Mouse (Mus musculus): ENCODE data around the gene Adipoq. TPM values are rescaled to one million over a fixed set of nuclear protein-coding genes. Genes with fewer than 3 reads are reported as not detected.

The Adipoq gene
- total RNA-seq, 4 experiments from 2014 or later, result 199 to 471 (median 253) TPM

- DNase-seq, result no peak
These were observed 30.9 kb upstream of the Adipoq start for GRCm38 (mm10) chr16:23115486-23115885.

- DNase-seq, result no peak
These were observed 29.2 kb upstream of the Adipoq start for GRCm38 (mm10) chr16:23117173-23117572.

GRCm38 (mm10) chr16:23122446-23122845, 23.9 kb upstream of the Adipoq start:
- DNase-seq, result no peak

GRCm38 (mm10) chr16:23123104-23123503, 23.2 kb upstream of the Adipoq start:
- DNase-seq, result no peak

- no peak for DNase-seq
These were observed 21.9 kb upstream of the Adipoq start for GRCm38 (mm10) chr16:23124398-23124797.

- DNase-seq, result no peak
These were observed 19.0 kb upstream of the Adipoq start for GRCm38 (mm10) chr16:23127311-23127672.

- peak; percentile 88 for DNase-seq
These were observed 18.5 kb upstream of the Adipoq start, which contains the start of gene Rfc4 for GRCm38 (mm10) chr16:23127673-23128375. Gene Rfc4 (minus strand): TSS chr16:23127737.

- DNase-seq, result no peak
These were observed 16.0 kb upstream of the Adipoq start for GRCm38 (mm10) chr16:23130303-23130702.

GRCm38 (mm10) chr16:23132336-23132735, 14.0 kb upstream of the Adipoq start:
- no peak for DNase-seq

GRCm38 (mm10) chr16:23135421-23136149, 10.8 kb upstream of the Adipoq start:
- DNase-seq, result no peak

GRCm38 (mm10) chr16:23136406-23136970, 9.8 kb upstream of the Adipoq start:
- no peak for DNase-seq

GRCm38 (mm10) chr16:23140911-23141310, 5.4 kb upstream of the Adipoq start:
- DNase-seq, result no peak

GRCm38 (mm10) chr16:23144326-23144725, 2.0 kb upstream of the Adipoq start:
- DNase-seq, result no peak

- DNase-seq, result no peak
These were observed 1.1 kb upstream of the Adipoq start for GRCm38 (mm10) chr16:23145211-23145610.

GRCm38 (mm10) chr16:23148936-23149335, 2.6 kb downstream of the Adipoq start:
- DNase-seq, result no peak

GRCm38 (mm10) chr16:23149396-23149795, 3.1 kb downstream of the Adipoq start:
- DNase-seq, result no peak

- peak; percentile 48 for DNase-seq
These were observed 5.1 kb downstream of the Adipoq start for GRCm38 (mm10) chr16:23151423-23151822.

GRCm38 (mm10) chr16:23154261-23154660, 7.9 kb downstream of the Adipoq start:
- DNase-seq, result no peak

GRCm38 (mm10) chr16:23157013-23157412, 10.7 kb downstream of the Adipoq start:
- no peak for DNase-seq

- DNase-seq, result no peak
These were observed 12.0 kb downstream of the Adipoq start for GRCm38 (mm10) chr16:23158292-23158691.

GRCm38 (mm10) chr16:23158957-23159356, 12.6 kb downstream of the Adipoq start:
- DNase-seq, result no peak

GRCm38 (mm10) chr16:23159749-23160148, 13.4 kb downstream of the Adipoq start:
- no peak for DNase-seq

GRCm38 (mm10) chr16:23162116-23162515, 15.8 kb downstream of the Adipoq start:
- DNase-seq, result no peak

- no peak for DNase-seq
These were observed 18.1 kb downstream of the Adipoq start for GRCm38 (mm10) chr16:23164443-23164842.

All from adrenal gland, adult 8-10 months (tissue).